Mouse (Mus musculus): ENCODE measurements around the gene Wdr63.

- TF ChIP-seq CTCF (IDR thresholded peaks at IDR 0.05; ENCODE audit: control insufficient read depth, insufficient read depth, insufficient replicate concordance, low read depth, low read length) (no peak), POLR2A (IDR thresholded peaks at IDR 0.05; ENCODE audit: control insufficient read depth, low read depth, low read length) (no peak)
Measured at GRCm38 (mm10) chr3:146121310-146122124, 13.6 kb upstream of the Wdr63 start.

Measured in testis, adult 2 months (tissue).